Mouse (Mus musculus) heart, adult 2 months (tissue): ENCODE data around the gene Sowaha.

Experiments
- CTCF ChIP-seq: fragments of 200-600 bp; IDR thresholded peaks from 2 replicates; pipeline ENCODE4 v1.8.1; 2022; ENCODE audit warnings: antibody characterized with exemption, mild to moderate bottlenecking, moderate library complexity
- EP300 ChIP-seq: fragments of 200-500 bp; IDR thresholded peaks from 2 replicates; pipeline ENCODE4 v1.6.1; 2011; ENCODE audit warnings: low read depth, low read length, control low read depth; ENCODE audit not compliant: insufficient read depth

- TF ChIP-seq EP300 (no peak), CTCF (no peak)
Measured at GRCm38 (mm10) chr11:53493243-53493955, 13.3 kb upstream of the Sowaha start.
